In the genomic region with DNA sequence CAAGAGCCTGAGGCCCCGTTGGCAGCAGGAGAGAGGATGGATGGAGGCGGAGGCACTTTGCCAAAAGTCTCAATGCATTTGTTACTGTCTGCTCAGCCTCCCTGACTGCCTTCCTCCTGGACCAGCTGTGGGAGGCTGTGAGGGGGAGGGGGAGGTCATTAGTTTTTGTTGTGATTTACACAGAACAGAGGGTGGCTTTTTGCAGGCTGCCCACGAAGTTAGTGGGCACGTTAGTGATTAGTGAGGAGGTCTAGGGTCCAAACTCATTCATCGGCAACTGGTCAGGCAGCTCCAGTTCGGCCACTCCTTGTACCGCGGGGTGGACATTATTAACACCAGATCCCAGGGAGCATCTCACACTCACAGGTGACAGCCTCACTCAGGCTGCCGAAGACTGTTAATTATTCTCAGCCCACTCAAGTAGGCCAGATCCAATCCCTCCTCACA, we compare ENCODE assay signal across 13 mouse cellular contexts. TPM values are rescaled to one million over a fixed set of nuclear protein-coding genes. Genes with fewer than 3 reads are reported as not detected.
DNase-seq lines count a peak whose midpoint lies in the region; ATAC-seq and TF ChIP-seq lines count a peak whose summit lies in the region.
"Had no signal": no experiment of that assay in that cellular context is flagged by ENCODE, and none has a peak within 500 bp of the region (broad histone marks: within the 10 kb centered on the region; RNA-seq: fewer than 3 reads in every experiment).

No protein-coding gene starts in this region.

- peak; percentile 58 to 67 for DNase-seq in cerebellum, postnatal 14 days
- no peak for DNase-seq in cerebellum, adult 11 months
- peak; percentile 82 for DNase-seq in lung, embryonic 14.5 days
- DNase-seq in lung, adult 2 months = no peak
- DNase-seq in NIH3T3 (ENCODE audit: low read depth) = peak; percentile 30
- peak; percentile 32 for DNase-seq in kidney, postnatal 14 days
- DNase-seq in thymus, adult 18-20 months = no peak
- DNase-seq in ovary, adult 18-20 months (ENCODE audit: low spot score) = no peak
- DNase-seq: adrenal gland, postnatal 25 days had no signal

- H3K9ac ChIP-seq in lung, embryonic 14.5 days = no peak overlapping the region
- H3K9ac ChIP-seq: heart, embryonic 15.5 days; liver, embryonic 15.5 days had no signal

- no peak overlapping the region for H3K4me3 ChIP-seq in lung, embryonic 14.5 days (ENCODE audit: low read depth, low read length)
- H3K4me3 ChIP-seq in lung, adult 2 months (replicated peaks; ENCODE audit: extremely low read depth, low read depth, low read length) = no peak overlapping the region
- H3K4me3 ChIP-seq: heart, embryonic 15.5 days; layer of hippocampus, adult 2 months; liver, embryonic 15.5 days had no signal

- no peaks in the 10 kb centered on the region for H3K36me3 ChIP-seq in lung, embryonic 14.5 days (ENCODE audit: insufficient read depth)
- H3K36me3 ChIP-seq: heart, embryonic 15.5 days; liver, embryonic 15.5 days had no signal

- WGBS in lung, embryonic 14.5 days = 40% methylated on average over 9 of the region's 9 CpGs
- 72% methylated on average over 9 of the region's 9 CpGs for WGBS in lung, adult 2 months

- no peaks in the 10 kb centered on the region for H3K9me3 ChIP-seq in lung, embryonic 14.5 days (ENCODE audit: low read depth, low read length)
- H3K9me3 ChIP-seq: heart, embryonic 15.5 days; liver, embryonic 15.5 days had no signal

- no peak overlapping the region for H3K4me2 ChIP-seq in lung, embryonic 14.5 days
- H3K4me2 ChIP-seq: heart, embryonic 15.5 days; liver, embryonic 15.5 days had no signal

- no peaks in the 10 kb centered on the region for H3K27me3 ChIP-seq in lung, embryonic 14.5 days (ENCODE audit: insufficient read depth, low read length)

- ATAC-seq in lung, embryonic 14.5 days (ENCODE audit: insufficient read depth) = peak; percentile 68; the same call in 1 of the 2 replicates
- ATAC-seq: Patski had no signal

- no peak for TF ChIP-seq CTCF in lung, embryonic 14.5 days (IDR thresholded peaks at IDR 0.05; ENCODE audit: low read depth)
- no peak for TF ChIP-seq CTCF in lung, adult 2 months (IDR thresholded peaks at IDR 0.05; ENCODE audit: insufficient read depth, low read length)

- no peak for TF ChIP-seq POLR2A in lung, adult 2 months (IDR thresholded peaks at IDR 0.05; ENCODE audit: borderline replicate concordance, extremely low read depth, low read depth, low read length)

- no peak overlapping the region for H3K27ac ChIP-seq in lung, embryonic 14.5 days (ENCODE audit: low read depth)
- H3K27ac ChIP-seq: heart, embryonic 15.5 days; layer of hippocampus, adult 2 months; liver, embryonic 15.5 days had no signal

- peaks cover 2% of the 10 kb centered on the region; the same call in 1 of the 2 replicates for H3K4me1 ChIP-seq in lung, embryonic 14.5 days (ENCODE audit: insufficient read depth)
- H3K4me1 ChIP-seq in lung, adult 2 months (ENCODE audit: control insufficient read depth, insufficient read depth, low read length) = no peaks in the 10 kb centered on the region
- H3K4me1 ChIP-seq: liver, embryonic 15.5 days had no signal

RNA-seq across cellular contexts. Expression of a gene that starts 4.9 kb away (rescaled TPM):
- not detected in 2 replicates for polyA plus RNA-seq in lung, embryonic 14.5 days (2014; fragmentation: Nextera tagmentation; extraction: Ambion mirVana)
- 0.08 TPM in 1 of 2 replicates, not detected in the other for polyA plus RNA-seq in lung, adult 2 months (2012; rRNA removed)
- polyA plus RNA-seq: heart, embryonic 15.5 days; liver, embryonic 15.5 days; Patski had no signal

Comparison
In these comparisons a context has a peak if more than half of its experiments do, and no peak if none do; other contexts are left out.
1. DNase-seq: peak in cerebellum, postnatal 14 days (2 of 2), lung, embryonic 14.5 days (single experiment), NIH3T3 (single experiment) and kidney, postnatal 14 days (single experiment); none in cerebellum, adult 11 months (single experiment), lung, adult 2 months (single experiment), thymus, adult 18-20 months (0 of 2) and ovary, adult 18-20 months (single experiment).